Mouse (Mus musculus) limb, embryonic 14.5 days (tissue): Measurements from ENCODE around the gene Rspo4. TPM values are rescaled to one million over a fixed set of nuclear protein-coding genes. Genes with fewer than 3 reads are reported as not detected.
A peak's percentile ranks its signal among the peaks of the same experiment; 100 is the strongest.

Experiments
- ATAC-seq: fragments of 200-750 bp; cut with Nextera tagmentation; 2 replicates; pipeline ENCODE4 v1.8.0; 2017; ENCODE audit warnings: low read depth, moderate number of reproducible peaks, moderate TSS enrichment; ENCODE audit not compliant: low FRiP score
- DNase-seq: peaks from one replicate; pipeline ENCODE4 v3.0.0-alpha.2; 2015; ENCODE audit warnings: low spot score
- H3K27ac ChIP-seq: fragments of 300-500 bp; sonication (generic); replicated peaks from 2 replicates; pipeline ENCODE4 v1.5.1; 2014; ENCODE audit warnings: low read depth, mild to moderate bottlenecking, low read length, moderate library complexity, mixed read lengths
- H3K27me3 ChIP-seq: fragments of 300-500 bp; sonication (generic); 2 replicates; pipeline ENCODE4 v1.6.1; 2014; ENCODE audit warnings: low read length, mixed read lengths; ENCODE audit not compliant: control insufficient read depth, insufficient read depth
- H3K36me3 ChIP-seq: fragments of 300-500 bp; sonication (generic); 2 replicates; pipeline ENCODE4 v1.6.1; 2014; ENCODE audit warnings: mild to moderate bottlenecking, low read length, moderate library complexity, mixed read lengths; ENCODE audit not compliant: control insufficient read depth, insufficient read depth
- H3K4me1 ChIP-seq: fragments of 300-500 bp; sonication (generic); 2 replicates; pipeline ENCODE4 v1.6.1; 2014; ENCODE audit warnings: antibody characterized with exemption, low read length, mixed read lengths; ENCODE audit not compliant: control insufficient read depth, insufficient read depth
- H3K4me2 ChIP-seq: fragments of 300-500 bp; sonication (generic); replicated peaks from 2 replicates; pipeline ENCODE4 v1.6.1; 2014; ENCODE audit warnings: low read depth, mild to moderate bottlenecking, low read length, moderate library complexity; ENCODE audit not compliant: severe bottlenecking
- H3K4me3 ChIP-seq: fragments of 300-500 bp; sonication (generic); replicated peaks from 2 replicates; pipeline ENCODE4 v1.5.1; 2014; ENCODE audit warnings: low read length
- H3K9ac ChIP-seq: fragments of 300-500 bp; sonication (generic); 2 replicates; pipeline ENCODE4 v1.6.1; 2014; ENCODE audit warnings: mild to moderate bottlenecking, low read depth, low read length, moderate library complexity; ENCODE audit not compliant: severe bottlenecking
- H3K9me3 ChIP-seq: fragments of 300-500 bp; sonication (generic); 2 replicates; pipeline ENCODE4 v1.6.1; 2016; ENCODE audit warnings: low read length; ENCODE audit not compliant: control insufficient read depth
- POLR2A ChIP-seq: fragments of 200-500 bp; IDR thresholded peaks from 2 replicates; pipeline ENCODE4 v1.8.0; 2012; ENCODE audit warnings: inconsistent platforms, mild to moderate bottlenecking, moderate library complexity, borderline replicate concordance; ENCODE audit not compliant: insufficient read depth, insufficient read length; ENCODE audit errors: extremely low read depth
- whole genome bisulfite sequencing: fragments of 180-500 bp; shearing (Covaris S2); extraction: QIAGEN DNeasy Blood & Tissue Kit; methylation state at CpG from one replicate; pipeline ENCODE4 v1.1.7; 2014; 5-methylcytosine and 5-hydroxymethylcytosine counted together
- polyA plus RNA-seq, 2 experiments: library from polyadenylated mRNA; depleted of rRNA in 1 of 2; stranded (reverse) in 1 of 2; unstranded in 1 of 2; fragments of >200 nt; fragmentation: Nextera tagmentation in 1 of 2; extraction: Ambion mirVana in 1 of 2; gene quantifications; 2 replicates each; pipeline versions ENCODE4 v1.2.1 to v1.2.3; 2012 to 2014

Rspo4 gene
- polyA plus RNA-seq, 2 experiments = 0.65 to 0.83 TPM

DNA sequence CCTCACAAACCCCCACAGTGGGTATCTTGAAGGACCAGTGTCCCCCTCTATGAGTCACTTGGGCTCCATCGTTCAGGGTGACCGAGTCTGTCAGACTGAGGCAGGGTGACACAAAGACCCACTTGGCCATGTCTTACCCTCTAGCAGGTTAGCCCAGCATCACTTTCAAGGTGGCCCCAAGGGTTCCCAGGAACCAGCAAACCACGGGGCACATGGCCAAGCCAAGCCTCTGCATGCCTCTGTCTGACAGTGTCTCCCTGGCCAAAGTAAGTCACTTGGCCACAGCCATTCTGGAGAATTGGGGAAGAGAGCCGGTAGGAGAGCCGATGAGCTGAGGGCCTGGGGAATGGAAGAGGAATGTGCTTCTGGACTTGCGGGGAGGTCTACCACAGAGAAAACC, 60.5 kb downstream of the Rspo4 start:
- no peak overlapping the region for H3K9ac ChIP-seq
- H3K36me3 ChIP-seq = no peaks in the 10 kb centered on the region
- 83% methylated on average over 6 of the region's 6 CpGs for whole genome bisulfite sequencing
- ATAC-seq (no peak), DNase-seq (no peak)
- no peak overlapping the region for H3K4me3 ChIP-seq
- TF ChIP-seq POLR2A = no peak
- no peak overlapping the region for H3K27ac ChIP-seq
- no peaks in the 10 kb centered on the region for H3K27me3 ChIP-seq
- no peak overlapping the region for H3K4me2 ChIP-seq
- H3K9me3 ChIP-seq = no peaks in the 10 kb centered on the region
- H3K4me1 ChIP-seq = no peaks in the 10 kb centered on the region

- DNase-seq = no peak
- 77% methylated on average over 4 of the region's 4 CpGs for WGBS
Measured at GRCm38 (mm10) chr2:151903933-151904332, 61.2 kb downstream of the Rspo4 start.

DNA sequence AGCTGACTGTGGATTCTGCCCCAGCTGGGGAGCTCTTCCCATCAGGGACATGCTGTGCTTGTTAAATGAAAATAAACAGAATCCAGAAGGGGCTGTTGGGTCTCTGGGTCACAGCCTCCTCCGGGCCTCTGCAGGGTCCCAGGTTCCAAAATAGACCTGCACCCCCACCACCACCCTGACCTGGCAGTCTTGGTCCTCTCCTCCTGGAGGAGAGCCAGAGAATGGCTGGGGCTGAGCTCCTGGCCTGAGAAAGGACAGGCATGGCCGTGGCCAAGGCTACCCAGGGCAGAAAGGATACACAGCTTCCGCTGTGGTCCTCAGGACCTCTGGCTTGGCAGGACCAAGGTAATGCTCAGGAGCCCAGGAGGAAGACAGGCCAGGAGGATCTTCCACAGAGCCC, 61.9 kb downstream of the Rspo4 start:
- H3K9ac ChIP-seq = no peak overlapping the region
- TF ChIP-seq POLR2A = no peak
- DNase-seq (no peak), ATAC-seq (no peak)
- H3K27ac ChIP-seq = no peak overlapping the region
- no peaks in the 10 kb centered on the region for H3K27me3 ChIP-seq
- H3K9me3 ChIP-seq = no peaks in the 10 kb centered on the region
- no peak overlapping the region for H3K4me3 ChIP-seq
- no peak overlapping the region for H3K4me2 ChIP-seq
- 67% methylated on average over 2 of the region's 3 CpGs for WGBS
- no peaks in the 10 kb centered on the region for H3K4me1 ChIP-seq
- no peaks in the 10 kb centered on the region for H3K36me3 ChIP-seq

More at GRCm38 (mm10) chr2:151903933-151904332, 61.2 kb downstream of the Rspo4 start:
- no peak for TF ChIP-seq POLR2A
- no peaks in the 10 kb centered on the region for H3K9me3 ChIP-seq
- H3K27me3 ChIP-seq = no peaks in the 10 kb centered on the region
- H3K4me3 ChIP-seq = no peak overlapping the region
- no peak overlapping the region for H3K27ac ChIP-seq
- H3K36me3 ChIP-seq = no peaks in the 10 kb centered on the region
- ATAC-seq = no peak
- no peaks in the 10 kb centered on the region for H3K4me1 ChIP-seq
- H3K4me2 ChIP-seq = no peak overlapping the region
- no peak overlapping the region for H3K9ac ChIP-seq

GRCm38 (mm10) chr2:151907020-151907419, 64.3 kb downstream of the Rspo4 start:
- no peak for TF ChIP-seq POLR2A
- H3K27ac ChIP-seq = no peak overlapping the region
- H3K4me2 ChIP-seq = no peak overlapping the region
- DNase-seq (no peak), ATAC-seq (no peak)
- H3K36me3 ChIP-seq = no peaks in the 10 kb centered on the region
- 63% methylated on average over 2 of the region's 2 CpGs for WGBS
- H3K9ac ChIP-seq = no peak overlapping the region
- peaks cover 13% of the 10 kb centered on the region for H3K4me1 ChIP-seq
- H3K27me3 ChIP-seq = no peaks in the 10 kb centered on the region
- no peaks in the 10 kb centered on the region for H3K9me3 ChIP-seq
- no peak overlapping the region for H3K4me3 ChIP-seq

GRCm38 (mm10) chr2:151909386-151909785, 66.7 kb downstream of the Rspo4 start:
- no peaks in the 10 kb centered on the region for H3K36me3 ChIP-seq
- no peak for ATAC-seq
- H3K9ac ChIP-seq = no peak overlapping the region
- no peak for TF ChIP-seq POLR2A
- peaks cover 13% of the 10 kb centered on the region for H3K4me1 ChIP-seq
- no peak overlapping the region for H3K4me2 ChIP-seq
- DNase-seq = no peak
- H3K4me3 ChIP-seq = no peak overlapping the region
- no peak overlapping the region for H3K27ac ChIP-seq
- no peaks in the 10 kb centered on the region for H3K9me3 ChIP-seq
- no peaks in the 10 kb centered on the region for H3K27me3 ChIP-seq
- 64% methylated on average over 3 of the region's 3 CpGs for WGBS

- H3K36me3 ChIP-seq = no peaks in the 10 kb centered on the region
- no peak for TF ChIP-seq POLR2A
- no peak overlapping the region for H3K9ac ChIP-seq
- ATAC-seq (0 out of 2 replicates have a peak, but pooled peaks have one; percentile 21), DNase-seq (no peak)
- H3K4me2 ChIP-seq = no peak overlapping the region
- peaks cover 13% of the 10 kb centered on the region for H3K4me1 ChIP-seq
- no peak overlapping the region for H3K27ac ChIP-seq
- H3K9me3 ChIP-seq = no peaks in the 10 kb centered on the region
- H3K27me3 ChIP-seq = no peaks in the 10 kb centered on the region
- H3K4me3 ChIP-seq = no peak overlapping the region
- 55% methylated on average over 5 of the region's 5 CpGs for WGBS
Measured at GRCm38 (mm10) chr2:151910498-151910897, 67.8 kb downstream of the Rspo4 start.
